Mouse (Mus musculus): ENCODE measurements around the gene Cdc5l.
A peak's percentile ranks its signal among the peaks of the same experiment; 100 is the strongest.

GRCm38 (mm10) chr17:45468302-45468701, 34.8 kb upstream of the Cdc5l start:
- TF ChIP-seq CTCF (conservative IDR thresholded peaks at IDR 0.05; ENCODE audit: low read length) (peak; percentile 77), NANOG (IDR thresholded peaks at IDR 0.05; ENCODE audit: borderline replicate concordance, low read length) (no peak)

All from E14TG2a.4 (cell line).